Mouse (Mus musculus): Measurements from ENCODE around the gene Efs.

Efs gene

GRCm38 (mm10) chr14:54924641-54925348 lies 1.1 kb downstream of the Efs start:
- no peak for DNase-seq (ENCODE audit: low read depth, low spot score)

- DNase-seq (ENCODE audit: low read depth, low spot score): no peak
Observed at GRCm38 (mm10) chr14:54920076-54920685, 5.7 kb downstream of the Efs start.

GRCm38 (mm10) chr14:54913343-54913742 lies 12.6 kb downstream of the Efs start:
- no peak for DNase-seq (ENCODE audit: low read depth, low spot score)

GRCm38 (mm10) chr14:54912886-54913285 lies 13.0 kb downstream of the Efs start, which contains the start of gene Slc22a17:
Slc22a17 (minus strand) TSS chr14:54913132.
- peak; percentile 72 for DNase-seq (ENCODE audit: low read depth, low spot score)

GRCm38 (mm10) chr14:54912109-54912850 lies 13.6 kb downstream of the Efs start:
- DNase-seq (ENCODE audit: low read depth, low spot score): peak; percentile 35

- no peak for DNase-seq (ENCODE audit: low read depth, low spot score)
Observed at GRCm38 (mm10) chr14:54908682-54909081, 17.2 kb downstream of the Efs start.

- DNase-seq (ENCODE audit: low read depth, low spot score): no peak
Observed at GRCm38 (mm10) chr14:54903641-54904040, 22.3 kb downstream of the Efs start.

- peak; percentile 82 for DNase-seq (ENCODE audit: low read depth, low spot score)
Observed at GRCm38 (mm10) chr14:54900383-54900782, 25.5 kb downstream of the Efs start.

- DNase-seq (ENCODE audit: low read depth, low spot score): no peak
Observed at GRCm38 (mm10) chr14:54897445-54897844, 28.5 kb downstream of the Efs start.

- DNase-seq (ENCODE audit: low read depth, low spot score): peak; percentile 69
Observed at GRCm38 (mm10) chr14:54894296-54895151, 31.4 kb downstream of the Efs start.

- peak; percentile 98 for DNase-seq (ENCODE audit: low read depth, low spot score)
Observed at GRCm38 (mm10) chr14:54893651-54894181, 32.2 kb downstream of the Efs start.

GRCm38 (mm10) chr14:54892200-54892599 lies 33.7 kb downstream of the Efs start, which contains the start of gene Pabpn1:
Pabpn1 (plus strand) TSS chr14:54892500.
- DNase-seq (ENCODE audit: low read depth, low spot score): no peak

- DNase-seq (ENCODE audit: low read depth, low spot score): no peak
Observed at GRCm38 (mm10) chr14:54885309-54885708, 40.6 kb downstream of the Efs start.

GRCm38 (mm10) chr14:54884022-54884712 lies 41.8 kb downstream of the Efs start:
- DNase-seq (ENCODE audit: low read depth, low spot score): no peak

- peak; percentile 64 for DNase-seq (ENCODE audit: low read depth, low spot score)
Observed at GRCm38 (mm10) chr14:54883154-54884021, 42.5 kb downstream of the Efs start, which contains the start of the genes Bcl2l2 and Gm20521. Bcl2l2 (plus strand) TSS chr14:54883377. Gm20521 (plus strand) TSS chr14:54883441.

GRCm38 (mm10) chr14:54877048-54877715 lies 48.7 kb downstream of the Efs start, which contains the start of gene Ppp1r3e:
Ppp1r3e (minus strand) TSS chr14:54877550.
- peak; percentile 75 for DNase-seq (ENCODE audit: low read depth, low spot score)

GRCm38 (mm10) chr14:54876539-54877047 lies 49.3 kb downstream of the Efs start:
- peak; percentile 89 for DNase-seq (ENCODE audit: low read depth, low spot score)

GRCm38 (mm10) chr14:54875844-54876538 lies 49.9 kb downstream of the Efs start:
- DNase-seq (ENCODE audit: low read depth, low spot score): no peak

All from CD4-positive, CD25-positive, alpha-beta regulatory T cell, adult 2 months (primary cell).